Mouse (Mus musculus) liver, embryonic 11.5 days (tissue): Measurements from ENCODE around the gene Il17c. TPM values are rescaled to one million over a fixed set of nuclear protein-coding genes. Genes with fewer than 3 reads are reported as not detected.

Source experiments
- ATAC-seq: fragments of 200-750 bp; cut with Nextera tagmentation; replicated peaks from 2 replicates; pipeline ENCODE4 v1.8.0; 2017; ENCODE audit warnings: moderate number of reproducible peaks, mild to moderate bottlenecking, moderate TSS enrichment, moderate library complexity; ENCODE audit not compliant: low FRiP score
- DNase-seq: peaks from one replicate; pipeline ENCODE4 v3.0.0-alpha.2; 2017; ENCODE audit warnings: low spot score
- H3K27ac ChIP-seq: fragments of 300-500 bp; sonication (generic); 2 replicates; pipeline ENCODE4 v1.5.1; 2014; ENCODE audit warnings: mild to moderate bottlenecking, low read depth, low read length, control low read depth
- H3K27me3 ChIP-seq: fragments of 300-500 bp; sonication (generic); replicated peaks from 2 replicates; pipeline ENCODE4 v1.6.1; 2014; ENCODE audit warnings: low read length, mixed read lengths; ENCODE audit not compliant: control insufficient read depth, insufficient read depth
- H3K36me3 ChIP-seq: fragments of 300-500 bp; sonication (generic); 2 replicates; pipeline ENCODE4 v1.6.1; 2014; ENCODE audit warnings: mild to moderate bottlenecking, low read length, moderate library complexity, mixed read lengths; ENCODE audit not compliant: control insufficient read depth, insufficient read depth
- H3K4me1 ChIP-seq: fragments of 300-500 bp; sonication (generic); replicated peaks from 2 replicates; pipeline ENCODE4 v1.6.1; 2014; ENCODE audit warnings: low read length, mixed read lengths; ENCODE audit not compliant: control insufficient read depth, insufficient read depth
- H3K4me2 ChIP-seq: fragments of 300-500 bp; sonication (generic); 2 replicates; pipeline ENCODE4 v1.6.1; 2014; ENCODE audit warnings: mild to moderate bottlenecking, control low read depth, moderate library complexity
- H3K4me3 ChIP-seq: fragments of 300-500 bp; sonication (generic); 2 replicates; pipeline ENCODE4 v1.5.1; 2014; ENCODE audit warnings: low read depth, low read length, control low read depth
- H3K9ac ChIP-seq: fragments of 300-500 bp; sonication (generic); 2 replicates; pipeline ENCODE4 v1.6.1; 2014; ENCODE audit warnings: low read depth, low read length, control low read depth
- H3K9me3 ChIP-seq: fragments of 300-500 bp; sonication (generic); 2 replicates; pipeline ENCODE4 v1.6.1; 2016; ENCODE audit warnings: low read length, inconsistent platforms, mixed read lengths; ENCODE audit not compliant: control insufficient read depth
- WGBS: fragments of 180-500 bp; shearing (Covaris S2); extraction: QIAGEN DNeasy Blood & Tissue Kit; methylation state at CpG from one replicate; pipeline ENCODE4 v1.1.7; 2014; 5-methylcytosine and 5-hydroxymethylcytosine counted together
- polyA plus RNA-seq: library from polyadenylated mRNA; unstranded; fragments of >200 nt; fragmentation: Nextera tagmentation; extraction: Ambion mirVana; gene quantifications from 2 replicates; pipeline ENCODE4 v1.2.1, GENCODE M21; 2014

The Il17c gene
- polyA plus RNA-seq, 1 experiment from 2014 or later = not detected

GRCm38 (mm10) chr8:122435375-122435774 lies 13.6 kb downstream of the Il17c start:
- DNase-seq = no peak
- Histone ChIP-seq H3K4me1 (peaks cover 29% of the 10 kb centered on the region), H3K9me3 (no peaks in the 10 kb centered on the region), H3K4me3 (no peak overlapping the region), H3K4me2 (no peak overlapping the region), H3K27ac (no peak overlapping the region), H3K36me3 (peaks cover 21% of the 10 kb centered on the region; the same call in 1 of the 2 replicates), H3K9ac (no peak overlapping the region), H3K27me3 (no peaks in the 10 kb centered on the region)
- 86% methylated on average over 6 of the region's 6 CpGs for WGBS
- ATAC-seq = no peak

GRCm38 (mm10) chr8:122436146-122436545 lies 14.3 kb downstream of the Il17c start:
- Histone ChIP-seq H3K4me3 (no peak overlapping the region), H3K9me3 (no peaks in the 10 kb centered on the region), H3K27me3 (no peaks in the 10 kb centered on the region), H3K27ac (no peak overlapping the region), H3K9ac (no peak overlapping the region), H3K36me3 (peaks cover 21% of the 10 kb centered on the region; the same call in 1 of the 2 replicates), H3K4me2 (no peak overlapping the region), H3K4me1 (peaks cover 28% of the 10 kb centered on the region)
- DNase-seq = no peak
- ATAC-seq = no peak
- WGBS = 95% methylated on average over 9 of the region's 9 CpGs

DNA sequence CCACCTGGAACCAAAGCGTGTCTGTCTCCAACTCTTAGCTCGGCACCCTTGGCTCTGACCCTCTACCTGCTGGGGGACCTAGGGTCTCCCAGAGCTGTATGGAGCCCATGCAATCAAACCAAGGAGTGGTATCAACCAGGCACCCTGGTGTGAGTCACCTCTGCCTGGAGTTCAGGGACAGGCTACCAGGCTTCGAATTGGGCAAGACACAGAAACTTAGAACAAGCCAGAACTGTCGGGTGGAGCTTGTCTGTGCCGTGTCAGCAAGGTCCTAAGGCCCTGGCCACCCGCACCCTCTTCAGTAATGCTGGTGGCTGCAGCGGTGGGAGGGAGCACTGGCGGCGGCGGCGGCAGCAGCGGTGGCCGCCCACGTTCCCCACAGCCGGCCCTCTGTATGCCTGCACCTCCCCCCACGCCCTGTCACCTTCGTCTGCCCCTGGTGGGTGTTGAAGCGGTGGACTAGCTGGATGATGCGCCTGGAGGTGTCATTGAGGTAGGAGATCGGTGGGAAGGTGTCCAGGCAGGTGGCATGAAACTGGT lies 14.8 kb downstream of the Il17c start:
- peaks cover 23% of the 10 kb centered on the region for H3K4me1 ChIP-seq
- ATAC-seq (no peak), DNase-seq (no peak)
- H3K27me3 ChIP-seq = no peaks in the 10 kb centered on the region
- H3K36me3 ChIP-seq = peaks cover 21% of the 10 kb centered on the region; the same call in 1 of the 2 replicates
- no peak overlapping the region for H3K4me3 ChIP-seq
- no peak overlapping the region for H3K9ac ChIP-seq
- no peak overlapping the region for H3K27ac ChIP-seq
- no peak overlapping the region; the same call in 1 of the 2 replicates for H3K4me2 ChIP-seq
- WGBS = 71% methylated on average over 20 of the region's 20 CpGs
- no peaks in the 10 kb centered on the region for H3K9me3 ChIP-seq

DNA sequence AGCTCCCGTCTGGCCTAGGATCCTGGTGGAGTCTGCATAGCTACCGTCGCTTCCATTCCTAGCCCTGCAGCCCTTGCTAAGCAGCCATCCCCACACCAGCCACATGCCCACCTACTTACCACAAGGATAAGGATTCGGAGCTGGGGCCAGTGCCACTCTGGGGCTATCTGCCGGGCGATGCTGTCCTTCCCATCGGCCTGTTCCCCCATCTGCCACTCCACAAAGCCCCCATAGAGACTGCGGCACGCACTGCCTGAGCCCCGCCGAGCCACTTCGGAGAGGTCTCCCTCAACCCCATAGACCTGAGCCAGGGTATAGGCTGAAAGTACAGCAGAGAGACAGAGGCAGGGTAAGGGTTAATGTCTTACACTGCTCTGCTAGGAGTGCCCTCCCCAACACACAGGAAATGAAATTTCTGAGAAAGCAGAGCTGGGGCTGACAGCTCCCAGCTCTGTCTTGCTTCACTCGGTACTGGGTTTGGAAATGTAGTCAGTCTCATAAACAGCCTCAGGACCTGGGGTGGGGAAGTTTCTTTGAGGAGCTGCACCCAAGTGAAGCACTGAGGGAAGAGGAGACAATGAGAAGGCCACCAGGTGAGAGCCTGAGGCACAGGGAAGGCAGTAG lies 16.0 kb downstream of the Il17c start:
- Histone ChIP-seq H3K4me2 (no peak overlapping the region; the same call in 1 of the 2 replicates), H3K27me3 (no peaks in the 10 kb centered on the region), H3K9me3 (no peaks in the 10 kb centered on the region), H3K36me3 (peaks cover 21% of the 10 kb centered on the region; the same call in 1 of the 2 replicates), H3K27ac (no peak overlapping the region), H3K4me1 (peaks cover 21% of the 10 kb centered on the region), H3K9ac (peak overlapping the region; percentile 17; the same call in 1 of the 2 replicates), H3K4me3 (no peak overlapping the region)
- ATAC-seq (no peak), DNase-seq (no peak)
- 81% methylated on average over 13 of the region's 13 CpGs for whole genome bisulfite sequencing

- Histone ChIP-seq H3K27ac (no peak overlapping the region), H3K4me1 (peaks cover 21% of the 10 kb centered on the region), H3K9me3 (no peaks in the 10 kb centered on the region), H3K27me3 (no peaks in the 10 kb centered on the region), H3K36me3 (peaks cover 21% of the 10 kb centered on the region; the same call in 1 of the 2 replicates), H3K9ac (no peak overlapping the region), H3K4me2 (no peak overlapping the region), H3K4me3 (no peak overlapping the region)
- WGBS = 93% methylated on average over 16 of the region's 16 CpGs
- no peak for DNase-seq
- no peak for ATAC-seq
These were observed 17.5 kb downstream of the Il17c start for GRCm38 (mm10) chr8:122439336-122439735.

DNA sequence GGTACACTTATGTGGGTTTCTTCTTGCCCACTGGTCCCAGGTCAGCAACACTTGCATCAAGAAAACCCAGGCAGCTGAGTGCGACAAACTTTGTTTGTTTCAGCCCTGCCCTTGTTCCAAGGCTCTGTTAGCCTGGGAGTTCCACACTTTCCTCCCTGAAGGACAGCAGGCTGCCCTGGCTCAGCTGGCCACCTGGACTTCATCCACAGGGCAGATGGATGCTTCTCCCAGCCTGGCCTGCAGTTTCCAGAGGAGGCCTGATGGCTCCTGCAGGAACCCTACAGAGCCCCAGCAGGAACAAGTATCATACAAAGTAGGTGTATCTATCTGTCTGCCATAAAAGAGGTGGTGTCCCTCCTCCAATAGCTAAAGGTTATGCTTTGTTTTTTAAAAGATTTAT lies 19.5 kb downstream of the Il17c start:
- Histone ChIP-seq H3K4me1 (peaks cover 23% of the 10 kb centered on the region), H3K27me3 (no peaks in the 10 kb centered on the region), H3K9me3 (no peaks in the 10 kb centered on the region), H3K36me3 (peaks cover 15% of the 10 kb centered on the region; the same call in 1 of the 2 replicates), H3K27ac (no peak overlapping the region), H3K4me2 (no peak overlapping the region), H3K9ac (no peak overlapping the region), H3K4me3 (no peak overlapping the region)
- DNase-seq = no peak
- 95% methylated on average over 1 of the region's 1 CpGs for WGBS
- ATAC-seq = no peak

DNA sequence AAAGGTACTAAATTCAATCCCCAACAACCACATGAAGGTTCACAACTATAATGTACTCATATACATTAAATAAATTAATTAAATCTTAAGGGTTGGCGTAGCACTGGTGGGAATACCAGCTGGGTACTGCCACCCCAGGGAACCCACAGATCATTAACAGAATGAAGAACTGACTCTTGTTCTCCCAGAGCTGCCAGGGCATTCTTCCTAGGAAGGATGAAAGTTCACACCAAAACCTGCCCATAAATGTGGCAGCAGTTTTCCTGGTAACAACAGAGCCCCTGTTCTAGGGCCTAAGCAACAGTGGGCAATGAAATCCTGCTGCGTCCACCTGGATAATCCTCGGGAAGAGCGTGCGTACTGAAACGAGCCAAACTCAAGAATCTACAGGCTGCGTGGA lies 20.5 kb downstream of the Il17c start:
- no peak overlapping the region for H3K27ac ChIP-seq
- 45% methylated on average over 7 of the region's 7 CpGs for WGBS

GRCm38 (mm10) chr8:122442781-122443180 lies 21.0 kb downstream of the Il17c start:
- peak overlapping the region; percentile 90 for H3K4me2 ChIP-seq
- 0 out of 2 replicates have a peak, but pooled peaks cover 7% of the 10 kb centered on the region for H3K36me3 ChIP-seq
- H3K4me1 ChIP-seq = peaks cover 19% of the 10 kb centered on the region
- WGBS = 2% methylated on average over 12 of the region's 12 CpGs
- H3K27me3 ChIP-seq = no peaks in the 10 kb centered on the region
- peak overlapping the region; percentile 67 for H3K9ac ChIP-seq
- no peaks in the 10 kb centered on the region for H3K9me3 ChIP-seq
- peak overlapping the region; percentile 58 for H3K4me3 ChIP-seq
- H3K27ac ChIP-seq = peak overlapping the region; percentile 16; the same call in 1 of the 2 replicates
- ATAC-seq (no peak; the same call in 1 of the 2 replicates), DNase-seq (no peak)

More for the DNA sequence above, 20.5 kb downstream of the Il17c start:
- 0 out of 2 replicates have a peak, but pooled peaks cover 7% of the 10 kb centered on the region for H3K36me3 ChIP-seq
- H3K9ac ChIP-seq = peak overlapping the region; percentile 67
- peak overlapping the region; percentile 58 for H3K4me3 ChIP-seq
- H3K9me3 ChIP-seq = no peaks in the 10 kb centered on the region
- H3K4me1 ChIP-seq = peaks cover 21% of the 10 kb centered on the region
- no peak for DNase-seq
- no peaks in the 10 kb centered on the region for H3K27me3 ChIP-seq
- H3K4me2 ChIP-seq = peak overlapping the region; percentile 90
- no peak for ATAC-seq
